Mouse (Mus musculus): Measurements from ENCODE around the gene Slc25a10. TPM values are rescaled to one million over a fixed set of nuclear protein-coding genes. Genes with fewer than 3 reads are reported as not detected.

The Slc25a10 gene
- polyA plus RNA-seq, 1 experiment, result 68.3 TPM

- Histone ChIP-seq H3K27ac (ENCODE audit: control insufficient read depth, insufficient read depth, low read depth, low read length) (no peak overlapping the region), H3K4me1 (ENCODE audit: control insufficient read depth, insufficient read depth, low read length) (peaks cover 11% of the 10 kb centered on the region), H3K36me3 (ENCODE audit: control insufficient read depth, insufficient read depth, low read length) (no peaks in the 10 kb centered on the region; the same call in 1 of the 2 replicates), H3K27me3 (ENCODE audit: control insufficient read depth, insufficient read depth, low read length) (no peaks in the 10 kb centered on the region), H3K4me3 (ENCODE audit: control insufficient read depth, low read depth, low read length) (no peak overlapping the region)
- TF ChIP-seq POLR2A (IDR thresholded peaks at IDR 0.05; ENCODE audit: control insufficient read depth, low read depth, low read length), result no peak
- TF ChIP-seq CTCF (IDR thresholded peaks at IDR 0.05; ENCODE audit: control insufficient read depth, insufficient read depth, insufficient replicate concordance, low read depth, low read length), result no peak
Observed at GRCm38 (mm10) chr11:120493351-120493750, 1.7 kb downstream of the Slc25a10 start.

DNA sequence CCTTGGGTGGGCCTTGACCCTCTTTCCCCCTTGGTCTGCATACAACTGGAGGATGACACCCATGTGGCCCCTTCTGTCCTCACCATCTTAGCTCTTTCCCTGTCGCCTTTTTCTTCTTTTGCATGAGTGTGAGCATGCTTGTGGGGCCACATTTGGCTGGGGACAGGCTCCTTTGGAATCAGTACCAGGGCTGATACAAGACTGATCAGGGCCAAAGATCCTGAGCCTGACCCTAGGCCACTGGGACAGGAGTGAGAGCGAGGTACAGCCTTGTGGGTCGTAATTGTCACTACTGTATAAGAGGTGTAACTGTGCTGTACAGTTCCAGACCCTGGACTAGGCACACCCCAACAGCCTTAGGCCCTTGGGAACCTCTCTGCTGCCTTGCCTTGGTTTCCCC, 2.3 kb downstream of the Slc25a10 start:
- H3K36me3 ChIP-seq (ENCODE audit: control insufficient read depth, insufficient read depth, low read length), result no peaks in the 10 kb centered on the region; the same call in 1 of the 2 replicates
- TF ChIP-seq POLR2A (IDR thresholded peaks at IDR 0.05; ENCODE audit: control insufficient read depth, low read depth, low read length) (no peak), CTCF (IDR thresholded peaks at IDR 0.05; ENCODE audit: control insufficient read depth, insufficient read depth, insufficient replicate concordance, low read depth, low read length) (no peak)
- H3K27ac ChIP-seq (ENCODE audit: control insufficient read depth, insufficient read depth, low read depth, low read length), result no peak overlapping the region
- no peaks in the 10 kb centered on the region for H3K27me3 ChIP-seq (ENCODE audit: control insufficient read depth, insufficient read depth, low read length)
- peaks cover 11% of the 10 kb centered on the region for H3K4me1 ChIP-seq (ENCODE audit: control insufficient read depth, insufficient read depth, low read length)
- no peak overlapping the region for H3K4me3 ChIP-seq (ENCODE audit: control insufficient read depth, low read depth, low read length)

- H3K36me3 ChIP-seq (ENCODE audit: control insufficient read depth, insufficient read depth, low read length), result no peaks in the 10 kb centered on the region; the same call in 1 of the 2 replicates
- H3K4me3 ChIP-seq (ENCODE audit: control insufficient read depth, low read depth, low read length), result no peak overlapping the region
- no peak for TF ChIP-seq POLR2A (IDR thresholded peaks at IDR 0.05; ENCODE audit: control insufficient read depth, low read depth, low read length)
- TF ChIP-seq CTCF (IDR thresholded peaks at IDR 0.05; ENCODE audit: control insufficient read depth, insufficient read depth, insufficient replicate concordance, low read depth, low read length), result no peak
Observed at GRCm38 (mm10) chr11:120497436-120497835, 5.8 kb downstream of the Slc25a10 start.

GRCm38 (mm10) chr11:120498226-120498625, 6.6 kb downstream of the Slc25a10 start:
- no peaks in the 10 kb centered on the region; the same call in 1 of the 2 replicates for H3K4me1 ChIP-seq (ENCODE audit: control insufficient read depth, insufficient read depth, low read length)
- no peaks in the 10 kb centered on the region for H3K27me3 ChIP-seq (ENCODE audit: control insufficient read depth, insufficient read depth, low read length)
- no peak overlapping the region for H3K27ac ChIP-seq (ENCODE audit: control insufficient read depth, insufficient read depth, low read depth, low read length)
- TF ChIP-seq POLR2A (IDR thresholded peaks at IDR 0.05; ENCODE audit: control insufficient read depth, low read depth, low read length) (no peak), CTCF (IDR thresholded peaks at IDR 0.05; ENCODE audit: control insufficient read depth, insufficient read depth, insufficient replicate concordance, low read depth, low read length) (no peak)
- no peak overlapping the region for H3K4me3 ChIP-seq (ENCODE audit: control insufficient read depth, low read depth, low read length)
- H3K36me3 ChIP-seq (ENCODE audit: control insufficient read depth, insufficient read depth, low read length), result no peaks in the 10 kb centered on the region; the same call in 1 of the 2 replicates

More at GRCm38 (mm10) chr11:120497436-120497835, 5.8 kb downstream of the Slc25a10 start:
- Histone ChIP-seq H3K27ac (ENCODE audit: control insufficient read depth, insufficient read depth, low read depth, low read length) (no peak overlapping the region; the same call in 1 of the 2 replicates), H3K4me1 (ENCODE audit: control insufficient read depth, insufficient read depth, low read length) (peaks cover under 1% of the 10 kb centered on the region; the same call in 1 of the 2 replicates), H3K27me3 (ENCODE audit: control insufficient read depth, insufficient read depth, low read length) (no peaks in the 10 kb centered on the region)

DNA sequence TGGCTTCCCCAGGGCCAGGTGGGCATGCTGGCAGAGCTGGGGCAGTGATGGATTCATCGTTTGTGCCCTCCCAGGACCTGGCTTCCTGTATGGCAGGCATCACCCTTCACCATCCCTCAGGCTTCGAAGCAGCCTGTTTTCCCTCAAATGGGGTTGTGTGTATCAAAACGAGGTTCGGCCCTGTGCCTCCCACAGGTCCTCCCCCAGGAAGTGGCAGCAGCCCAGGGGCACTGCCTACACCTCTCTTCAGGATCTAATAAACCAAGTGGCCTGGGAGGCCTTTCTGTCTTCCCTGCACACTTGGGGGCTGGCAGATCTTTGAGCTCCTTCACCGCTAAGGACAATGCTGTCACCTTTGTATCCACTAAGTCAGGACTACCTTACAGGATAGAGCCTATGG, 7.3 kb downstream of the Slc25a10 start:
- H3K4me3 ChIP-seq (ENCODE audit: control insufficient read depth, low read depth, low read length), result no peak overlapping the region
- H3K27ac ChIP-seq (ENCODE audit: control insufficient read depth, insufficient read depth, low read depth, low read length), result no peak overlapping the region
- H3K27me3 ChIP-seq (ENCODE audit: control insufficient read depth, insufficient read depth, low read length), result no peaks in the 10 kb centered on the region
- no peaks in the 10 kb centered on the region; the same call in 1 of the 2 replicates for H3K36me3 ChIP-seq (ENCODE audit: control insufficient read depth, insufficient read depth, low read length)
- TF ChIP-seq POLR2A (IDR thresholded peaks at IDR 0.05; ENCODE audit: control insufficient read depth, low read depth, low read length) (no peak), CTCF (IDR thresholded peaks at IDR 0.05; ENCODE audit: control insufficient read depth, insufficient read depth, insufficient replicate concordance, low read depth, low read length) (no peak)
- H3K4me1 ChIP-seq (ENCODE audit: control insufficient read depth, insufficient read depth, low read length), result no peaks in the 10 kb centered on the region

- Histone ChIP-seq H3K4me3 (ENCODE audit: control insufficient read depth, low read depth, low read length) (no peak overlapping the region), H3K27ac (ENCODE audit: control insufficient read depth, insufficient read depth, low read depth, low read length) (no peak overlapping the region), H3K27me3 (ENCODE audit: control insufficient read depth, insufficient read depth, low read length) (no peaks in the 10 kb centered on the region), H3K36me3 (ENCODE audit: control insufficient read depth, insufficient read depth, low read length) (no peaks in the 10 kb centered on the region; the same call in 1 of the 2 replicates), H3K4me1 (ENCODE audit: control insufficient read depth, insufficient read depth, low read length) (no peaks in the 10 kb centered on the region)
- TF ChIP-seq CTCF (IDR thresholded peaks at IDR 0.05; ENCODE audit: control insufficient read depth, insufficient read depth, insufficient replicate concordance, low read depth, low read length) (no peak), POLR2A (IDR thresholded peaks at IDR 0.05; ENCODE audit: control insufficient read depth, low read depth, low read length) (no peak; the same call in 1 of the 2 replicates)
Observed at GRCm38 (mm10) chr11:120499894-120500293, 8.3 kb downstream of the Slc25a10 start.

GRCm38 (mm10) chr11:120500357-120500756, 8.7 kb downstream of the Slc25a10 start:
- TF ChIP-seq CTCF (IDR thresholded peaks at IDR 0.05; ENCODE audit: control insufficient read depth, insufficient read depth, insufficient replicate concordance, low read depth, low read length) (no peak), POLR2A (IDR thresholded peaks at IDR 0.05; ENCODE audit: control insufficient read depth, low read depth, low read length) (no peak)
- H3K27me3 ChIP-seq (ENCODE audit: control insufficient read depth, insufficient read depth, low read length), result no peaks in the 10 kb centered on the region
- no peaks in the 10 kb centered on the region for H3K4me1 ChIP-seq (ENCODE audit: control insufficient read depth, insufficient read depth, low read length)
- no peak overlapping the region for H3K4me3 ChIP-seq (ENCODE audit: control insufficient read depth, low read depth, low read length)
- no peak overlapping the region for H3K27ac ChIP-seq (ENCODE audit: control insufficient read depth, insufficient read depth, low read depth, low read length)
- H3K36me3 ChIP-seq (ENCODE audit: control insufficient read depth, insufficient read depth, low read length), result no peaks in the 10 kb centered on the region; the same call in 1 of the 2 replicates

All from testis, adult 2 months (tissue).